Mouse (Mus musculus) embryo, embryonic 11 days (tissue): ENCODE measurements at regions not wholly inside any gene's neighbourhood (a gene's known extent, or its start where the extent isn't known, plus 50 kb on each side); places are given as distances from the start of the nearest gene placed in this dataset.

Source experiments
- DNase-seq: peaks from one replicate; pipeline ENCODE4 v3.0.0-alpha.2; 2015

GRCm38 (mm10) chr10:44820379-44820778 lies 246.6 kb upstream of the Prep start:
- no peak for DNase-seq

GRCm38 (mm10) chr10:44819361-44819760 lies 247.6 kb upstream of the Prep start:
- DNase-seq: no peak

DNA sequence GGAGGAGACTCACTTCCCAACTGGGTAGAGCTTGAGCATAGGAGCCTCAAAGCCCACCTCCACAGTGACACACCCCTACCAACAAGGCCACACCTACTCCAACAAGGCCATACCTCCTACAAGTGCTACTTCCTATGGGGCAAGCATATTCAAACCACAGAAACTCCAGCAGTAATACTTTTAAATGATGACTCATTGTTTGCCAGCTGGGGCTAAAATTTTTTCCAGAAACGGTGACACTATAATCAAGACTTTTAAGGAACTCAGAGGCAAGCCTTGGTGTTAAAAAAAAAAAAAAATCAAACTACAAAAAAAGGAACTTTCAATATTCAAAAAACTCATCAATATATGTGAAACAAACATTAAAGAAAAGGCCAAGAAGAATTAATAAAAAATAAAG lies 248.4 kb upstream of the Prep start:
- no peak for DNase-seq

- DNase-seq: no peak
Measured at GRCm38 (mm10) chr10:44796205-44796604, 267.9 kb upstream of the Prdm1 start.

GRCm38 (mm10) chr10:44785386-44785785 lies 257.1 kb upstream of the Prdm1 start:
- DNase-seq: peak; percentile 13

DNA sequence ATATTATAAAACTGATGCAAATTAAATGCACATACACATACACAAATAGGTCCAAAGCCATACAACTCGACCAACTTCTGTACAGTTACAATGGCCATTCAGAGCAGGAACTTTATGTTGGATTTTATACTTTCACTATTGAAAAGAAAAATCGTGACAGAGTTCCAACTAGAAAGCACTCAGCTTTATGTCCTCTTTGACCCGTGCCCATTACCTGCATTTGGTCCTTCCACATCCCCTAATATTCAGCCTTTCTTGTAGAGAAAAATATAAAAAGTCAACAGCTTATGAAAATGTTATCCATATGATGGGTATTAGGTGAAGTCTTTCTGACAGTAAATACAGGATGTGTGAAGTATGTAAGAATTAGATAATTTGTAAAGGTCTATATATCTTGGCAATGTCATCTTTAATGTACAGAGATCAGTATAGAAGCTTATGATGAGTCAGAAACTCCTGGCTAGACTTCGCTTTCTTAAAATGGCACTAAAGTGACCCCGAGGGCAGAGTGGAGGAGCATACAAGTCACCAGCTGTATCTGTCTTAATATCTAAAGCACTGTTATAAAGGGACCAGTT lies 252.2 kb upstream of the Prdm1 start:
- no peak for DNase-seq

- no peak for DNase-seq
Measured at GRCm38 (mm10) chr10:44779568-44780207, 251.4 kb upstream of the Prdm1 start.

- no peak for DNase-seq
Measured at GRCm38 (mm10) chr10:44777214-44777613, 248.9 kb upstream of the Prdm1 start.

DNA sequence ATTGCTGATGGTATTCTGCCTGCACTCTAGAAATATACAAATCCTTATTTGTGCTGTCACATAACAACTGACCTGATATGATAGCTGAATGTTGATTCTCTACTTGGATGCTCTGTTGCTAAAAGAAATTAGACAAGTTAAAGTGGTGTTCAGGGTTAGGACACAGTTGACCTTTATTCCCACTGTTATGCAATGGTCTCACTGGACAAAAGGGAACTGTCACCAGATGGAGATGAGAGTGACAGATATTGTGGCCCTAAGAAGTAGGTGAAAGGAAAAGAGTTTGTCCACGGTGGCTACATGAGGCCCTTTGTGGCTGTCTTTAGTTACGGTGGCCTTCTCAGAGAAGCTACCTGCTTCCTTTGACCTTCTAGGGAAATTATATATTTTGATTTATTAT lies 247.9 kb upstream of the Prdm1 start:
- DNase-seq: no peak

- DNase-seq: no peak
Measured at GRCm38 (mm10) chr10:44765527-44765926, 237.2 kb upstream of the Prdm1 start.

DNA sequence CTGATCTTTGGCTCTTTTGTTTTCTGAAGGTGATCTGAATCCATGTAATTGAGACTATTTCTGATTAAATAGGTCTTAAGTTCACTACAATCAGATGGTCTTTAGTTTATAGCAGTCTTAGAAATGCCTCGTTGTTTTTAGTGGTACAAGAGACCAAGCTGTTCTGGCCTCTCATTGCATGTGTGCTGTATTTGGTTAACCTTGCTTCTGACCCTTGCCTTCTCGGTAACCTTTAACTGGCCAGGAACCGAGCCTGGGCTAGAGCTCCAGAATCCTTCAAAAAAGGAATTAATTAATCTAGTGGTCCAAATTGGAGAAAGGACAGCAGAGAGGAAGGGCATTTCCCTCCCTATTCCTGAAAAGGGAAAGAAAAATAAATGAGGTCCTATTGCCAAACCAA lies 234.8 kb upstream of the Prdm1 start:
- peak; percentile 38 for DNase-seq

- no peak for DNase-seq
Measured at GRCm38 (mm10) chr10:44762068-44762467, 233.8 kb upstream of the Prdm1 start.

GRCm38 (mm10) chr10:44761324-44761723 lies 233.0 kb upstream of the Prdm1 start:
- DNase-seq: no peak

GRCm38 (mm10) chr10:44755355-44755957 lies 227.2 kb upstream of the Prdm1 start:
- no peak for DNase-seq

DNA sequence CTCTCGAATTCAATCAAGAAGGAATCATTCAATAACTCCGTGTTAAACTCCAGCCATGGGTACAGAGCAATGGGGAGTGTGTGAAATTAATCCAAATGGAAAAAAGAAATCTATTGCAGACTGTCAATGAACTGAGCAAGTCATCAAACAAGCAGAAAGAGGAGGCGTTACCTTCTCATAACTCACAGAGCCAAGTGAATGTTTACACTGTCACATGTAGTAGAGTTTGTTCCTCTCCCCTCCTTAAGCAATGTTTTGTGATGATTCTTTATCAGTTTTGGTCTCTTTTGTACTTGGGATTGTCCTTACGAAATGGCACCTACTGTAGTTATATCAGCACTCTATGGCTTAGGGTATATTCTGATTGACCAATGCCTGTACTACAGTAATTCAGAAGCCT lies 226.6 kb upstream of the Prdm1 start:
- no peak for DNase-seq

DNA sequence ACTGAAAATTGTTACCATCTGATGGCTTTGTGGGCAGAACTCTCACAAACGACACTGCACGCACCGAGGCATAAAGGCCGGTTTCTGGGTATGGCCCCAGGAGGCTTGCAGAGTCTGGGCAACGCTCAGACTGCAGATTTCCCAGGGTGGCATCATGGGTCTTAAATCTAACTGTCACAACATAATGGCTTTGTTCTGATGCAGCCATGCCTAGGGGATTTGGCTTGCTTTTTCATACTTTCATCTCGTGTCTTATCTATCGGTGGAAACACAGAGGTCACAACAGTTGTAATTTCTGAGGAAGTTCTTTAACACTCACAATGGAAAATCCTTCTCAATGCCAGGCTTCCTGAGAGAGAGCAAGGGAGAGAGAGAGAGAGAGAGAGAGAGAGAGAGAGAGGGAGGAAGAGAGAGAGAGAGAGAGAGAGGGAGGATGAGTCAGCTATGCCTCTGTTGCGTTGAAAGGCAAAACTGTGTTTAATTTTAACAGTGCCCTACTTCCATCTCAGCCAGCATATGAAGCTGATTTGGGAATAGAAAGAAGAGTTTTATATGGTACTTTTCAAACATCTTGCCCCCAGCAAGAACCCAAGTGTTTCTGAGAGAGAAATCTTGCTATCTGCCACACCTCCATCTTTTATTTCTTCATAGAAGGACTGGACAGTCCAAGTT lies 224.6 kb upstream of the Prdm1 start:
- DNase-seq: peak; percentile 21

DNA sequence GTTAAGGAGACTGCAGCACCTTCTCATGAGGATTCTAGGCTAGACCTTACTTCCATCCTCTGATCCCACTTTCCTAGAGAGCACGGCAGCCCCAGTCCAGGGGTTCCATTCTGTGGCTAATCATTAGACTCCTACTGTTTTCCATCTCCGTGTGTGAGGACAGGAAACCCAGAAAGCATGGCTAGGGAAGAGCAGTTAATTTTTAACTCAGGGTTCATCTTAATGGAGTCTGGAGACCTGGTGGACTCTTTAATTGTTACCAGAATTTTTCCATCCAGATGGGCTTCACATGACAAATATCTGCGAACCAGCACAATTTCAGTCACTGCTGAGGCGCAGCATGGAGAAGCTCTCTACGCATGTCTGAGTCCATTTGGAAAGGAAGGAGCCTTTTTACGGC lies 222.8 kb upstream of the Prdm1 start:
- no peak for DNase-seq

- no peak for DNase-seq
Measured at GRCm38 (mm10) chr10:44749206-44749605, 220.9 kb upstream of the Prdm1 start.

DNA sequence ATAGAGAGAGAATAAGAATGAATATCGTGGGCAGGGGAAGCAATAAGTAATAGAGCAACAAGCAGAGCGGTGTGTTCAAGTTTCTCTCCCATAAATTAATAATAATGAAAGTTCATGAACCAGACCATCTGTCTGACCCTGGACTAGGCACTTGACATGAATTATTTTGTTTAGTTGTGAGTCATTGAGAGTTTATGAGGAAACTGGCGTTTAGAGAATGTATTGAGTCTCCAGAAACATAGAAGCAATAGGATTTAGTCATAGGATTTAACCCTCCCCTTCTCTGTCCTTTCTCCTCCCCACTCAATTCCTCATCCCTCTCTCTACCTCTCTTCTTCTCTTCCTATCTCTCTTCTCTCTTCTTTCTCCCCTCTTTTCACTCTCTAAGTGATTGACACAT lies 219.1 kb upstream of the Prdm1 start:
- DNase-seq: no peak

DNA sequence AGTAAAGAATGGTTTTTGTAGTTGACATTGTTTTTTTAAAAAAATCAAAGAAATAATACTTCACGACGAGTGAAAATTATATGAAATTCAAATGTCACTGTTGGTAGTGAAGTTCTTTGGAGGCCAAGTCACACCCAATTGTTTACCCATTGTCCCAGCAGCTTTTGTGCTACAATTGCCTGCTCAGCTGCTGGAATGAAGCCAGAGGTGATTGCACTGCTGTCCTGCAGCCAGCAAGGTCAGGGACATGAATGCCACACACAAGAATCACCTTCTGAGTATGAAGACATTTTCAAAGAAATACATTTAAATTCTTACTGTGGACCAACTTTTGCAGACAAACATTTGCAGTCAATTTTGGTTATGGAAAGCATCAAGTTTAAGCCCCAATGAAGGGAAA lies 215.9 kb upstream of the Prdm1 start:
- no peak for DNase-seq

GRCm38 (mm10) chr10:44733641-44734040 lies 205.3 kb upstream of the Prdm1 start:
- no peak for DNase-seq

- no peak for DNase-seq
Measured at GRCm38 (mm10) chr10:44730721-44731120, 202.4 kb upstream of the Prdm1 start.

DNA sequence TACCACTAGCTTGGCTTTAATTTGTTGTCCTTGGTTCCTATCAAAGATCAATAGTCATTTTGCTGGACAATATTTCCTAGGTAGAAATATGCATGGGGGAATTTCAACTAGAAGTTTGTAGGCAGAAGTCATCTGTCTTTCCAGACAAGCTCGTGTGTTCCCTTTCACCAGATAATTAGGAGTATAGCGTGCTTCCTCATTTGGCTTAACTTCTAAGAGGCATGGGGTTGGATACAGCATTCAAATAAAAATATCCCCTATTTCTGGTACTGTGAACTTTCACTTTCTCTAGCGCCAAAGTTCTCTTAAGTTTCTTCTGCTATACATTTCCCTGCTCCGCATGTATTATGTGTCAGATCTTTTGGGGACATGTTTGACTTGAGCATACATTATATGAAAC lies 200.7 kb upstream of the Prdm1 start:
- DNase-seq: no peak

GRCm38 (mm10) chr10:44724575-44724974 lies 196.3 kb upstream of the Prdm1 start:
- no peak for DNase-seq
